Mouse (Mus musculus): Measurements from ENCODE around the gene Hoxd1. TPM values are rescaled to one million over a fixed set of nuclear protein-coding genes. Genes with fewer than 3 reads are reported as not detected.

The Hoxd1 gene
- polyA plus RNA-seq, 1 experiment = not detected

- H3K4me1 ChIP-seq (ENCODE audit: control insufficient read depth, insufficient read depth, insufficient read length) = no peaks in the 10 kb centered on the region
- H3K36me3 ChIP-seq (ENCODE audit: control insufficient read depth, insufficient read depth, low read length) = no peaks in the 10 kb centered on the region
- 93% methylated on average over 5 of the region's 5 CpGs for WGBS
- no peak overlapping the region for H3K27ac ChIP-seq (ENCODE audit: insufficient read depth, low read length)
- no peaks in the 10 kb centered on the region for H3K27me3 ChIP-seq (ENCODE audit: control insufficient read depth, insufficient read depth, low read length)
- TF ChIP-seq CTCF (IDR thresholded peaks at IDR 0.05; ENCODE audit: extremely low read depth, insufficient read depth, insufficient read length, insufficient replicate concordance) (no peak), POLR2A (IDR thresholded peaks at IDR 0.05; ENCODE audit: low read depth, low read length) (no peak)
- H3K4me3 ChIP-seq (ENCODE audit: extremely low read depth, insufficient read depth, insufficient read length) = no peak overlapping the region
- no peak for DNase-seq (ENCODE audit: low read depth in 1 of 2, low spot score in 2 of 2)
Measured at GRCm38 (mm10) chr2:74781386-74781785, 18.6 kb downstream of the Hoxd1 start.

GRCm38 (mm10) chr2:74795531-74795930, 32.8 kb downstream of the Hoxd1 start:
- H3K27me3 ChIP-seq (ENCODE audit: control insufficient read depth, insufficient read depth, low read length) = no peaks in the 10 kb centered on the region
- WGBS = 75% methylated on average over 7 of the region's 7 CpGs
- DNase-seq (ENCODE audit: low read depth in 1 of 2, low spot score in 2 of 2) = no peak

GRCm38 (mm10) chr2:74808431-74808830, 45.7 kb downstream of the Hoxd1 start:
- DNase-seq (ENCODE audit: low read depth in 1 of 2, low spot score in 2 of 2) = no peak
- 85% methylated on average over 5 of the region's 5 CpGs for WGBS
- H3K36me3 ChIP-seq (ENCODE audit: control insufficient read depth, insufficient read depth, low read length) = no peaks in the 10 kb centered on the region
- no peak overlapping the region for H3K27ac ChIP-seq (ENCODE audit: insufficient read depth, low read length)
- no peak overlapping the region for H3K4me3 ChIP-seq (ENCODE audit: extremely low read depth, insufficient read depth, insufficient read length)
- no peaks in the 10 kb centered on the region for H3K4me1 ChIP-seq (ENCODE audit: control insufficient read depth, insufficient read depth, insufficient read length)
- H3K27me3 ChIP-seq (ENCODE audit: control insufficient read depth, insufficient read depth, low read length) = no peaks in the 10 kb centered on the region
- no peak for TF ChIP-seq POLR2A (IDR thresholded peaks at IDR 0.05; ENCODE audit: low read depth, low read length)
- TF ChIP-seq CTCF (IDR thresholded peaks at IDR 0.05; ENCODE audit: extremely low read depth, insufficient read depth, insufficient read length, insufficient replicate concordance) = no peak

More at GRCm38 (mm10) chr2:74795531-74795930, 32.8 kb downstream of the Hoxd1 start:
- TF ChIP-seq POLR2A (IDR thresholded peaks at IDR 0.05; ENCODE audit: low read depth, low read length) (no peak), CTCF (IDR thresholded peaks at IDR 0.05; ENCODE audit: extremely low read depth, insufficient read depth, insufficient read length, insufficient replicate concordance) (no peak)
- Histone ChIP-seq H3K36me3 (ENCODE audit: control insufficient read depth, insufficient read depth, low read length) (no peaks in the 10 kb centered on the region), H3K4me1 (ENCODE audit: control insufficient read depth, insufficient read depth, insufficient read length) (no peaks in the 10 kb centered on the region), H3K4me3 (ENCODE audit: extremely low read depth, insufficient read depth, insufficient read length) (no peak overlapping the region), H3K27ac (ENCODE audit: insufficient read depth, low read length) (no peak overlapping the region)

Other genes with a start within 250 kb of the Hoxd1 start
- gene Lnpk, start 183.5 kb upstream of the Hoxd1 start, polyA plus RNA-seq (2012; rRNA removed) = 2.7 and 3.0 TPM in 2 replicates
- gene Evx2, start 103.4 kb upstream of the Hoxd1 start, polyA plus RNA-seq (2012; rRNA removed) = not detected in 2 replicates
- gene Hoxd13, start 94.7 kb upstream of the Hoxd1 start, polyA plus RNA-seq (2012; rRNA removed) = not detected in 2 replicates
- gene Hoxd12, start 88.0 kb upstream of the Hoxd1 start, polyA plus RNA-seq (2012; rRNA removed) = not detected in 2 replicates
- not detected in 2 replicates for gene Hoxd11, start 83.4 kb upstream of the Hoxd1 start, polyA plus RNA-seq (2012; rRNA removed)
- gene Hoxd10, start 71.1 kb upstream of the Hoxd1 start, polyA plus RNA-seq (2012; rRNA removed) = not detected in 2 replicates
- gene Hoxd9, start 65.3 kb upstream of the Hoxd1 start, polyA plus RNA-seq (2012; rRNA removed) = 0.04 and 0.06 TPM in 2 replicates
- gene Hoxd8, start 58.4 kb upstream of the Hoxd1 start, polyA plus RNA-seq (2012; rRNA removed) = 0.32 and 0.41 TPM in 2 replicates
- not detected in 2 replicates for gene Hoxd3, start 51.1 kb upstream of the Hoxd1 start, polyA plus RNA-seq (2012; rRNA removed)
- 0.29 and 0.41 TPM in 2 replicates for gene Hoxd4, start 51.1 kb upstream of the Hoxd1 start, polyA plus RNA-seq (2012; rRNA removed)
- 0.02 TPM in 1 of 2 replicates, not detected in the other for gene Gm28230, start 36.3 kb upstream of the Hoxd1 start, polyA plus RNA-seq (2012; rRNA removed)
- gene Mtx2, start 62.8 kb downstream of the Hoxd1 start, polyA plus RNA-seq (2012; rRNA removed) = 15.7 and 24.5 TPM in 2 replicates